Comparison of ENCODE assay signal across 9 mouse cellular contexts in genomic region chr1:193698603-193699266, GRCm38 (mm10).
DNase-seq lines count a peak whose midpoint lies in the region; ATAC-seq lines count a peak whose summit lies in the region.
"Had no signal": no experiment of that assay in that cellular context is flagged by ENCODE, and none has a peak within 500 bp of the region (broad histone marks: within the 10 kb centered on the region; RNA-seq: fewer than 3 reads in every experiment).

No protein-coding gene starts in this region.

- no peak overlapping the region for H3K4me2 ChIP-seq in hindbrain, embryonic 16.5 days (ENCODE audit: low read length)
- H3K4me2 ChIP-seq: limb, embryonic 15.5 days had no signal

- H3K4me3 ChIP-seq in hindbrain, embryonic 16.5 days (ENCODE audit: low read length) = no peak overlapping the region
- H3K4me3 ChIP-seq: limb, embryonic 15.5 days had no signal

- peaks cover 6% of the 10 kb centered on the region for H3K4me1 ChIP-seq in hindbrain, embryonic 16.5 days (ENCODE audit: control insufficient read depth, insufficient read depth, low read depth, low read length)
- H3K4me1 ChIP-seq: limb, embryonic 15.5 days had no signal

- no peaks in the 10 kb centered on the region for H3K9me3 ChIP-seq in hindbrain, embryonic 16.5 days (ENCODE audit: control insufficient read depth, low read length)
- H3K9me3 ChIP-seq: limb, embryonic 15.5 days had no signal

- 10% methylated on average over 7 of the region's 7 CpGs for WGBS in hindbrain, embryonic 16.5 days

- DNase-seq in R1 (ENCODE audit: low read depth, low spot score) = peak; percentile 40
- DNase-seq in cerebellum, adult 8-10 months = peak; percentile 81
- peak; percentile 77 for DNase-seq in forelimb bud, embryonic 11.5 days (ENCODE audit: low read depth, low spot score)
- DNase-seq in layer of hippocampus, postnatal 25 days (ENCODE audit: extremely low spot score in 1 of 2, low spot score in 1 of 2) = peak; percentile 50 to 88
- DNase-seq in lung, postnatal 36 days = peak; percentile 78
- peak; percentile 89 to 90 for DNase-seq in right cerebral cortex, adult 2 months (ENCODE audit: low spot score in 2 of 2)
- peak; percentile 52 for DNase-seq in yolk sac, embryonic 10.5 days (ENCODE audit: low spot score)

- H3K27ac ChIP-seq in hindbrain, embryonic 16.5 days (ENCODE audit: low read depth, low read length) = no peak overlapping the region
- H3K27ac ChIP-seq: limb, embryonic 15.5 days had no signal

- no peaks in the 10 kb centered on the region for H3K27me3 ChIP-seq in hindbrain, embryonic 16.5 days (replicated peaks; ENCODE audit: control insufficient read depth, insufficient read depth, low read length)

- H3K9ac ChIP-seq in hindbrain, embryonic 16.5 days (ENCODE audit: low read depth, low read length) = no peak overlapping the region
- H3K9ac ChIP-seq: limb, embryonic 15.5 days had no signal

- no peaks in the 10 kb centered on the region for H3K36me3 ChIP-seq in hindbrain, embryonic 16.5 days (ENCODE audit: control insufficient read depth, insufficient read depth, low read length)
- H3K36me3 ChIP-seq: limb, embryonic 15.5 days had no signal

- ATAC-seq in hindbrain, embryonic 16.5 days = peak; percentile 60
